Mouse (Mus musculus) heart, postnatal 0 days (tissue): Measurements from ENCODE around the gene Psen2. TPM values are rescaled to one million over a fixed set of nuclear protein-coding genes. Genes with fewer than 3 reads are reported as not detected.

ENCODE experiments used
- ATAC-seq: fragments of 200-750 bp; cut with Nextera tagmentation; 2 replicates; pipeline ENCODE4 v1.8.0; 2017; ENCODE audit warnings: low read depth, moderate number of reproducible peaks, moderate library complexity; ENCODE audit not compliant: insufficient read depth
- DNase-seq: peaks from one replicate; pipeline ENCODE4 v3.0.0-alpha.2; 2016; ENCODE audit warnings: low spot score
- H3K27ac ChIP-seq: fragments of 300-500 bp; sonication (generic); 2 replicates; pipeline ENCODE4 v1.5.1; 2014; ENCODE audit warnings: low read depth, mild to moderate bottlenecking
- H3K27me3 ChIP-seq: fragments of 300-500 bp; sonication (generic); 2 replicates; pipeline ENCODE4 v1.6.1; 2014; ENCODE audit warnings: low read length, mixed read lengths; ENCODE audit not compliant: control insufficient read depth, insufficient read depth
- H3K36me3 ChIP-seq: fragments of 300-500 bp; sonication (generic); replicated peaks from 2 replicates; pipeline ENCODE4 v1.6.1; 2014; ENCODE audit warnings: low read length, mixed read lengths; ENCODE audit not compliant: control insufficient read depth, insufficient read depth
- H3K4me1 ChIP-seq: fragments of 300-500 bp; sonication (generic); 2 replicates; pipeline ENCODE4 v1.6.1; 2014; ENCODE audit warnings: antibody characterized with exemption; ENCODE audit not compliant: control insufficient read depth, insufficient read depth
- H3K4me2 ChIP-seq: fragments of 300-500 bp; sonication (generic); 2 replicates; pipeline ENCODE4 v1.6.1; 2014; ENCODE audit warnings: low read depth, mild to moderate bottlenecking, low read length, moderate library complexity
- H3K4me3 ChIP-seq: fragments of 300-500 bp; sonication (generic); 2 replicates; pipeline ENCODE4 v1.5.1; 2014; ENCODE audit warnings: low read depth, low read length
- H3K9ac ChIP-seq: fragments of 300-500 bp; sonication (generic); replicated peaks from 2 replicates; pipeline ENCODE4 v1.6.1; 2014; ENCODE audit warnings: low read depth, low read length, mixed read lengths
- H3K9me3 ChIP-seq: fragments of 300-500 bp; sonication (generic); replicated peaks from 2 replicates; pipeline ENCODE4 v1.6.1; 2016; ENCODE audit warnings: low read length; ENCODE audit not compliant: control insufficient read depth
- CTCF ChIP-seq: IDR thresholded peaks from 2 replicates; pipeline ENCODE4 v1.5.1; 2016; ENCODE audit warnings: antibody characterized with exemption, control low read depth, low read depth
- EP300 ChIP-seq: IDR thresholded peaks from 2 replicates; pipeline ENCODE4 v1.6.1; 2016; ENCODE audit warnings: antibody characterized with exemption, low read depth
- WGBS: fragments of 180-500 bp; shearing (Covaris S2); extraction: QIAGEN DNeasy Blood & Tissue Kit; methylation state at CpG from one replicate; pipeline ENCODE4 v1.1.7; 2014; 5-methylcytosine and 5-hydroxymethylcytosine counted together
- polyA plus RNA-seq: library from polyadenylated mRNA; unstranded; fragments of >200 nt; fragmentation: Nextera tagmentation; extraction: Ambion mirVana; gene quantifications from 2 replicates; pipeline ENCODE4 v1.2.1, GENCODE M21; 2015
- total RNA-seq: library from RNA; depleted of rRNA; stranded (reverse); fragments of >200 nt; gene quantifications from 2 replicates; pipeline ENCODE4 v1.2.3, GENCODE M21; 2014; ENCODE audit warnings: low replicate concordance

Psen2 gene
- total and polyA plus RNA-seq, 2 experiments from 2014 or later: 16.4 to 33.3 TPM

DNA sequence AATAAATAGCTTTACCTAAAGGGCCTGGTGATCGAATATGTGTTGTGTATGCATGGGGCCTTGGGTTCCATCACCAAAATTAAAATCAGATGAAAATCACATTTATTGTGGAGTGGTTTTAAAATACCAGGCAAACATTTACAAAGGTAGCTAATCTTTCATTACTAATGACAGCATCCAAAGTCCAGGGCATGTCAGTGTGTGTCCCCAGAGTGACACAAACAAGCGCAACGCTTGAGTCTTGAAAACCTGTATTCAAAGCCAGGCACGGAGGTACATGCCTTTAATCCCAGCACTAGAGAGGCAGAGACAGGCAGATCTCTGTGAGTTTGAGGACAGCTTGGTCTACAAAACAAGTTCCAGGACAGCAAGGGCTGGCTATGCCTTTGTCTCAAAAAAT is 36.5 kb upstream of the Psen2 start:
- H3K4me2 ChIP-seq: no peak overlapping the region
- H3K9me3 ChIP-seq: no peaks in the 10 kb centered on the region
- 92% methylated on average over 4 of the region's 4 CpGs for WGBS
- no peaks in the 10 kb centered on the region for H3K36me3 ChIP-seq
- no peak overlapping the region for H3K27ac ChIP-seq
- DNase-seq (no peak), ATAC-seq (no peak)
- H3K4me3 ChIP-seq: no peak overlapping the region
- TF ChIP-seq EP300: no peak
- TF ChIP-seq CTCF: no peak
- no peak overlapping the region for H3K9ac ChIP-seq
- H3K27me3 ChIP-seq: no peaks in the 10 kb centered on the region
- peaks cover 15% of the 10 kb centered on the region; the same call in 1 of the 2 replicates for H3K4me1 ChIP-seq

GRCm38 (mm10) chr1:180296088-180296487 is 32.9 kb upstream of the Psen2 start:
- no peak overlapping the region for H3K9ac ChIP-seq
- H3K27ac ChIP-seq: peak overlapping the region; percentile 38
- DNase-seq (no peak), ATAC-seq (no peak)
- H3K9me3 ChIP-seq: no peaks in the 10 kb centered on the region
- no peak for TF ChIP-seq CTCF
- no peak for TF ChIP-seq EP300
- H3K36me3 ChIP-seq: no peaks in the 10 kb centered on the region
- H3K4me3 ChIP-seq: no peak overlapping the region
- H3K4me2 ChIP-seq: no peak overlapping the region
- H3K27me3 ChIP-seq: no peaks in the 10 kb centered on the region
- 67% methylated on average over 9 of the region's 9 CpGs for WGBS
- H3K4me1 ChIP-seq: no peaks in the 10 kb centered on the region

GRCm38 (mm10) chr1:180290358-180290757 is 27.1 kb upstream of the Psen2 start:
- no peaks in the 10 kb centered on the region for H3K9me3 ChIP-seq
- 0 out of 2 replicates have a peak, but pooled peaks cover 3% of the 10 kb centered on the region for H3K4me1 ChIP-seq
- TF ChIP-seq CTCF (no peak), EP300 (no peak)
- no peak overlapping the region for H3K9ac ChIP-seq
- H3K4me3 ChIP-seq: no peak overlapping the region
- H3K27me3 ChIP-seq: no peaks in the 10 kb centered on the region
- no peaks in the 10 kb centered on the region for H3K36me3 ChIP-seq
- no peak overlapping the region for H3K4me2 ChIP-seq
- WGBS: 78% methylated on average over 4 of the region's 4 CpGs
- DNase-seq: no peak
- ATAC-seq: no peak
- no peak overlapping the region for H3K27ac ChIP-seq

GRCm38 (mm10) chr1:180289788-180290187 is 26.6 kb upstream of the Psen2 start:
- no peak for TF ChIP-seq CTCF
- no peak for TF ChIP-seq EP300
- H3K9ac ChIP-seq: no peak overlapping the region
- 0 out of 2 replicates have a peak, but pooled peaks cover 3% of the 10 kb centered on the region for H3K4me1 ChIP-seq
- no peaks in the 10 kb centered on the region for H3K9me3 ChIP-seq
- no peaks in the 10 kb centered on the region for H3K27me3 ChIP-seq
- no peak overlapping the region for H3K4me2 ChIP-seq
- no peak overlapping the region for H3K27ac ChIP-seq
- no peak for DNase-seq
- ATAC-seq: no peak
- H3K36me3 ChIP-seq: no peaks in the 10 kb centered on the region
- no peak overlapping the region for H3K4me3 ChIP-seq
- 77% methylated on average over 5 of the region's 5 CpGs for WGBS

GRCm38 (mm10) chr1:180288872-180289468 is 25.7 kb upstream of the Psen2 start:
- H3K27me3 ChIP-seq: no peaks in the 10 kb centered on the region
- WGBS: 89% methylated on average over 7 of the region's 7 CpGs
- no peaks in the 10 kb centered on the region for H3K36me3 ChIP-seq
- no peak overlapping the region for H3K27ac ChIP-seq
- no peak overlapping the region for H3K4me2 ChIP-seq
- DNase-seq (no peak), ATAC-seq (no peak)
- H3K9me3 ChIP-seq: no peaks in the 10 kb centered on the region
- peaks cover 9% of the 10 kb centered on the region; the same call in 1 of the 2 replicates for H3K4me1 ChIP-seq
- H3K9ac ChIP-seq: no peak overlapping the region
- TF ChIP-seq EP300: no peak
- no peak for TF ChIP-seq CTCF
- no peak overlapping the region for H3K4me3 ChIP-seq

DNA sequence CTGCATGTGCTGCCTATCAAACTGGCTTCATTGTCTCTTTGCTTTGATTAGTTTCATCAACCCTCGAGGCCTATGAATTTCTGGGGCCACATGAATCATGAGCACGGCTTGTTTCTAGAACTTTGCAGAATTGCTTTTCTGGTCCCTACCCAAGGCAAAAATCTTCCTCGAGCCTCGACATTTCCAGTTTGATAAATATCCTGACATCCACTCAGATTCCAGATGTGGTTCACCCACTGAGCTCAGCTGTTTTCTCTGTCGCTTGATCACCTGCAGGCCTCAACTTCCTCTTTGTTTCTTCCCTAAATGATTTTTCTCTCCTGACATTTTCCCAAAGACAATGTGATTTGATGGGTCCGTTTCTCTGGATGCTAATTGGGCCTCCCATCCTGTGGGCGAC is 25.0 kb upstream of the Psen2 start:
- H3K9ac ChIP-seq: no peak overlapping the region
- no peak for ATAC-seq
- H3K9me3 ChIP-seq: no peaks in the 10 kb centered on the region
- H3K4me3 ChIP-seq: no peak overlapping the region
- H3K4me2 ChIP-seq: no peak overlapping the region
- no peak overlapping the region for H3K27ac ChIP-seq
- 82% methylated on average over 7 of the region's 7 CpGs for WGBS
- no peak for DNase-seq
- peaks cover 14% of the 10 kb centered on the region; the same call in 1 of the 2 replicates for H3K4me1 ChIP-seq
- H3K27me3 ChIP-seq: no peaks in the 10 kb centered on the region
- H3K36me3 ChIP-seq: no peaks in the 10 kb centered on the region
- TF ChIP-seq EP300: no peak
- TF ChIP-seq CTCF: no peak
